Mouse (Mus musculus): ENCODE results near the gene Asb5. TPM values are rescaled to one million over a fixed set of nuclear protein-coding genes. Genes with fewer than 3 reads are reported as not detected.

The Asb5 gene
- polyA plus RNA-seq, 1 experiment from 2014 or later, result 6.2 TPM

DNA sequence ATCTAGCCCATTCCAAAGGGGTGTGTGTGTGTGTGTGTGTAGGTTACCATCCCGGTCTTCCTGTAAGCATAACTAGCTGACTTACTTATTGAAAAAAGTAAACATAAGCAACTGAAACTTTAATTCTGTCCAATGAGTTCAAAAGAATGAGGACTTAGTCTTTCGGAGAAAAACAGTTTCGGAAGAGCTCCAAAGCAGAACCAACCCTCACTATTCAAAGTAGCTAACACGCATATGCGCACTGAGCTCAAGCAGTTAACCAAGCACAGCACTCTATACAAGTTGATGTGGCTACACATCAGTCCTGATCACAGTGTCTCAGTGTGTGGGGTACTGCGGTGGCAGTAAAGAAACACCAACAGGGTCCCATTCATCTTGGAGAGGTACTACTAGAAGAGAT lies 2.7 kb upstream of the Asb5 start:
- no peak overlapping the region for H3K4me3 ChIP-seq (ENCODE audit: low read length)
- peaks cover 5% of the 10 kb centered on the region; the same call in 1 of the 2 replicates for H3K36me3 ChIP-seq (ENCODE audit: control insufficient read depth, insufficient read depth, low read length)
- H3K9me3 ChIP-seq (ENCODE audit: control insufficient read depth, low read length), result no peaks in the 10 kb centered on the region
- H3K27me3 ChIP-seq (replicated peaks; ENCODE audit: control insufficient read depth, insufficient read depth, low read length), result no peaks in the 10 kb centered on the region
- no peak overlapping the region for H3K9ac ChIP-seq (ENCODE audit: low read depth, low read length)
- peaks cover 15% of the 10 kb centered on the region for H3K4me1 ChIP-seq (ENCODE audit: control insufficient read depth, insufficient read depth, low read depth, low read length)
- H3K27ac ChIP-seq (ENCODE audit: low read depth, low read length), result no peak overlapping the region
- no peak overlapping the region for H3K4me2 ChIP-seq (ENCODE audit: low read length)
- ATAC-seq, result no peak
- 98% methylated on average over 6 of the region's 6 CpGs for WGBS

- no peak for ATAC-seq
- Histone ChIP-seq H3K27ac (ENCODE audit: low read depth, low read length) (no peak overlapping the region), H3K4me1 (ENCODE audit: control insufficient read depth, insufficient read depth, low read depth, low read length) (peaks cover 15% of the 10 kb centered on the region), H3K9me3 (ENCODE audit: control insufficient read depth, low read length) (no peaks in the 10 kb centered on the region), H3K27me3 (replicated peaks; ENCODE audit: control insufficient read depth, insufficient read depth, low read length) (no peaks in the 10 kb centered on the region), H3K36me3 (ENCODE audit: control insufficient read depth, insufficient read depth, low read length) (0 out of 2 replicates have a peak, but pooled peaks cover 3% of the 10 kb centered on the region), H3K4me2 (ENCODE audit: low read length) (peak overlapping the region; percentile 59), H3K4me3 (ENCODE audit: low read length) (peak overlapping the region; percentile 88), H3K9ac (ENCODE audit: low read depth, low read length) (peak overlapping the region; percentile 97; the same call in 1 of the 2 replicates)
- WGBS, result 54% methylated on average over 7 of the region's 7 CpGs
These were observed 809 bp upstream of the Asb5 start for GRCm38 (mm10) chr8:54528571-54528970.

- H3K4me3 ChIP-seq (ENCODE audit: low read length), result no peak overlapping the region
- WGBS, result 74% methylated on average over 5 of the region's 5 CpGs
- 0 out of 2 replicates have a peak, but pooled peaks cover 2% of the 10 kb centered on the region for H3K4me1 ChIP-seq (ENCODE audit: control insufficient read depth, insufficient read depth, low read depth, low read length)
- no peak overlapping the region for H3K4me2 ChIP-seq (ENCODE audit: low read length)
- H3K27me3 ChIP-seq (replicated peaks; ENCODE audit: control insufficient read depth, insufficient read depth, low read length), result no peaks in the 10 kb centered on the region
- no peak overlapping the region for H3K9ac ChIP-seq (ENCODE audit: low read depth, low read length)
- H3K9me3 ChIP-seq (ENCODE audit: control insufficient read depth, low read length), result no peaks in the 10 kb centered on the region
- no peaks in the 10 kb centered on the region for H3K36me3 ChIP-seq (ENCODE audit: control insufficient read depth, insufficient read depth, low read length)
- ATAC-seq, result no peak
- no peak overlapping the region for H3K27ac ChIP-seq (ENCODE audit: low read depth, low read length)
These were observed 5.8 kb downstream of the Asb5 start for GRCm38 (mm10) chr8:54535172-54535571.

GRCm38 (mm10) chr8:54537285-54537684 lies 7.9 kb downstream of the Asb5 start:
- no peak overlapping the region for H3K27ac ChIP-seq (ENCODE audit: low read depth, low read length)
- WGBS, result 95% methylated on average over 3 of the region's 3 CpGs
- no peak overlapping the region for H3K9ac ChIP-seq (ENCODE audit: low read depth, low read length)
- no peak overlapping the region for H3K4me2 ChIP-seq (ENCODE audit: low read length)
- H3K36me3 ChIP-seq (ENCODE audit: control insufficient read depth, insufficient read depth, low read length), result no peaks in the 10 kb centered on the region
- H3K4me3 ChIP-seq (ENCODE audit: low read length), result no peak overlapping the region
- no peaks in the 10 kb centered on the region for H3K27me3 ChIP-seq (replicated peaks; ENCODE audit: control insufficient read depth, insufficient read depth, low read length)
- H3K4me1 ChIP-seq (ENCODE audit: control insufficient read depth, insufficient read depth, low read depth, low read length), result no peaks in the 10 kb centered on the region
- H3K9me3 ChIP-seq (ENCODE audit: control insufficient read depth, low read length), result no peaks in the 10 kb centered on the region
- ATAC-seq, result no peak

- Histone ChIP-seq H3K9ac (ENCODE audit: low read depth, low read length) (no peak overlapping the region), H3K27ac (ENCODE audit: low read depth, low read length) (no peak overlapping the region), H3K4me3 (ENCODE audit: low read length) (no peak overlapping the region), H3K27me3 (replicated peaks; ENCODE audit: control insufficient read depth, insufficient read depth, low read length) (no peaks in the 10 kb centered on the region), H3K36me3 (ENCODE audit: control insufficient read depth, insufficient read depth, low read length) (no peaks in the 10 kb centered on the region), H3K4me1 (ENCODE audit: control insufficient read depth, insufficient read depth, low read depth, low read length) (no peaks in the 10 kb centered on the region), H3K4me2 (ENCODE audit: low read length) (no peak overlapping the region), H3K9me3 (ENCODE audit: control insufficient read depth, low read length) (no peaks in the 10 kb centered on the region)
- no peak for ATAC-seq
- 88% methylated on average over 1 of the region's 1 CpGs for WGBS
These were observed 12.0 kb downstream of the Asb5 start for GRCm38 (mm10) chr8:54541331-54541730.

GRCm38 (mm10) chr8:54548383-54548782 lies 19.0 kb downstream of the Asb5 start:
- Histone ChIP-seq H3K9ac (ENCODE audit: low read depth, low read length) (no peak overlapping the region), H3K4me3 (ENCODE audit: low read length) (no peak overlapping the region), H3K4me1 (ENCODE audit: control insufficient read depth, insufficient read depth, low read depth, low read length) (no peaks in the 10 kb centered on the region), H3K27me3 (replicated peaks; ENCODE audit: control insufficient read depth, insufficient read depth, low read length) (no peaks in the 10 kb centered on the region), H3K36me3 (ENCODE audit: control insufficient read depth, insufficient read depth, low read length) (no peaks in the 10 kb centered on the region), H3K9me3 (ENCODE audit: control insufficient read depth, low read length) (no peaks in the 10 kb centered on the region), H3K27ac (ENCODE audit: low read depth, low read length) (no peak overlapping the region), H3K4me2 (ENCODE audit: low read length) (no peak overlapping the region)
- WGBS, result 67% methylated on average over 6 of the region's 6 CpGs
- ATAC-seq, result peak; percentile 80

DNA sequence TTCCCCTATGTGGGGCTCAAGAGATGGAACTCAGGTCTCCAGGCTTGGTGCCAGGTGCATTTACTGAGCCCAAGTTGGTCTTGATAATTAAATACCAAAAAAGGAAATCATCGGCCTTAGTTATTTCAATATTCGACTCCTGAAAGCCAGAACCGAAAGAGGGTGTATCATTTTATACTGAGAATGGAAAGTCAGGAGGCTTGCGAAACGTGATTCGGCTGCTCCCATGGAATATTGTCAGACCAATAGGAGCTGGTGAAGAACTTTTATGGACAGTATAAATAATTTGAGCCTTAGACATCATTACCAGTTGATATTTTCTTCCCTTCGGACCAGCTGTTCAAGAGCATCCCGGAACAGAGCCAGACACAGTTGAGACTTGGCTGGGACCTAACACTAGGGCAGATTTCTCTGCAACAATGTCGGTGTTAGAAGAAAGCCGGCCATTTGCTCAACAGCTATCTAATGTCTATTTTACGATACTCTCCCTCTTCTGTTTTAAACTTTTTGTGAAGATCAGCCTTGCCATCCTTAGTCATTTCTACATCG lies 20.7 kb downstream of the Asb5 start:
- Histone ChIP-seq H3K4me3 (ENCODE audit: low read length) (no peak overlapping the region), H3K27me3 (replicated peaks; ENCODE audit: control insufficient read depth, insufficient read depth, low read length) (no peaks in the 10 kb centered on the region), H3K9ac (ENCODE audit: low read depth, low read length) (no peak overlapping the region), H3K36me3 (ENCODE audit: control insufficient read depth, insufficient read depth, low read length) (no peaks in the 10 kb centered on the region), H3K9me3 (ENCODE audit: control insufficient read depth, low read length) (no peaks in the 10 kb centered on the region), H3K4me2 (ENCODE audit: low read length) (no peak overlapping the region), H3K27ac (ENCODE audit: low read depth, low read length) (no peak overlapping the region), H3K4me1 (ENCODE audit: control insufficient read depth, insufficient read depth, low read depth, low read length) (no peaks in the 10 kb centered on the region)
- ATAC-seq, result no peak
- WGBS, result 94% methylated on average over 12 of the region's 12 CpGs

GRCm38 (mm10) chr8:54554921-54555320 lies 25.5 kb downstream of the Asb5 start:
- Histone ChIP-seq H3K27ac (ENCODE audit: low read depth, low read length) (no peak overlapping the region), H3K4me1 (ENCODE audit: control insufficient read depth, insufficient read depth, low read depth, low read length) (no peaks in the 10 kb centered on the region), H3K9ac (ENCODE audit: low read depth, low read length) (no peak overlapping the region), H3K4me3 (ENCODE audit: low read length) (no peak overlapping the region), H3K9me3 (ENCODE audit: control insufficient read depth, low read length) (no peaks in the 10 kb centered on the region), H3K36me3 (ENCODE audit: control insufficient read depth, insufficient read depth, low read length) (no peaks in the 10 kb centered on the region), H3K27me3 (replicated peaks; ENCODE audit: control insufficient read depth, insufficient read depth, low read length) (no peaks in the 10 kb centered on the region), H3K4me2 (ENCODE audit: low read length) (no peak overlapping the region)
- no peak for ATAC-seq
- WGBS, result 88% methylated on average over 2 of the region's 2 CpGs

GRCm38 (mm10) chr8:54562137-54562536 lies 32.8 kb downstream of the Asb5 start:
- Histone ChIP-seq H3K4me2 (ENCODE audit: low read length) (no peak overlapping the region), H3K4me1 (ENCODE audit: control insufficient read depth, insufficient read depth, low read depth, low read length) (no peaks in the 10 kb centered on the region), H3K27ac (ENCODE audit: low read depth, low read length) (no peak overlapping the region), H3K36me3 (ENCODE audit: control insufficient read depth, insufficient read depth, low read length) (no peaks in the 10 kb centered on the region), H3K9me3 (ENCODE audit: control insufficient read depth, low read length) (no peaks in the 10 kb centered on the region), H3K27me3 (replicated peaks; ENCODE audit: control insufficient read depth, insufficient read depth, low read length) (no peaks in the 10 kb centered on the region), H3K9ac (ENCODE audit: low read depth, low read length) (no peak overlapping the region), H3K4me3 (ENCODE audit: low read length) (no peak overlapping the region)
- WGBS, result 75% methylated on average over 4 of the region's 4 CpGs
- ATAC-seq, result no peak

DNA sequence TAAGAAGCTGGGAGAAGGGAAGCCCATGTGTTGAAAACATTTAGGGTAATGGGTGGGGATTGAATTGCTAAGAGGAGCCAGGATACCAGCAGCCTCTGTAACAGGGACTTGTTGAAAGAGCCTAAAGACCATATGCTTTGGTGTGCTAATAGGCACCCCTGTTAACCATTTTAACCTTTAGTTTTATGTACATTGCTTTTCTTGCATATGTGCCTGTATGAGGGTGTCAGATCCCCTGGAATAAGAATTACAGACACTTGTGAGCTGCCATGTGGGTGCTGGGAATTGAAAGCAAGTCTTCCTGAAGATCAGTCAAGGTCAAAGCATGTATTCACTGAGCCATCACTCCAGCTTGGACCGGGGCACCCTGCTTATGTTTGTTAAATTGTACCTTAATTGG lies 35.8 kb downstream of the Asb5 start:
- H3K4me3 ChIP-seq (ENCODE audit: low read length), result no peak overlapping the region
- no peak overlapping the region for H3K27ac ChIP-seq (ENCODE audit: low read depth, low read length)
- no peaks in the 10 kb centered on the region for H3K36me3 ChIP-seq (ENCODE audit: control insufficient read depth, insufficient read depth, low read length)
- H3K9ac ChIP-seq (ENCODE audit: low read depth, low read length), result no peak overlapping the region
- no peaks in the 10 kb centered on the region for H3K27me3 ChIP-seq (replicated peaks; ENCODE audit: control insufficient read depth, insufficient read depth, low read length)
- ATAC-seq, result no peak
- no peaks in the 10 kb centered on the region for H3K9me3 ChIP-seq (ENCODE audit: control insufficient read depth, low read length)
- H3K4me2 ChIP-seq (ENCODE audit: low read length), result no peak overlapping the region
- H3K4me1 ChIP-seq (ENCODE audit: control insufficient read depth, insufficient read depth, low read depth, low read length), result no peaks in the 10 kb centered on the region
- 93% methylated on average over 1 of the region's 1 CpGs for WGBS

Data from hindbrain, embryonic 16.5 days (tissue).